Mouse (Mus musculus): ENCODE data around the gene Mcl1. TPM values are rescaled to one million over a fixed set of nuclear protein-coding genes. Genes with fewer than 3 reads are reported as not detected.
"Not testable (repeated sequence)": the region's sequence is repeated elsewhere in the genome, so short reads cannot be mapped to it uniquely, and the experiment has no call there.

Mcl1 gene
- polyA plus RNA-seq, 1 experiment = 36.9 TPM

DNA sequence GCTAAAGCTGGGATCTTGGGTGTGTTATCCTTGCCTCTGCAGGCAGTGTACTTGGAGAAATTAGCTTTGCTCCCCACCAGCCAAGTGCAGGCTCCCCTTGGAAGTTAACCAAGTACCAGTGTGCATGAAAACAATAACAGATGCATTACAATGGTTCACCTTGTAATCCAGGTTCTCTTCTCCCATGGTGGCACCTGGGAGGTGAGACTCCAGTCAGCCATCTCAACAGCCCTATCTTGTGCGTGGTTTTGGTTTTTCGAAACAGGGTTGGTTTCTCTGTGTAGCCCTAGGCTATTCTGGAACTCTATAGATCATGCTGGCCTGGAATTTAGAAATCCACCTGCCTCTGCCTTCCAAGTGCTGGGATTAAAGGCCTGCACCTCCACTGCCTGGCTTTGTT is 4.9 kb downstream of the Mcl1 start:
- Histone ChIP-seq H3K9me3 (ENCODE audit: control insufficient read depth, low read length) (no peaks in the 10 kb centered on the region), H3K36me3 (ENCODE audit: control insufficient read depth) (peaks cover 94% of the 10 kb centered on the region), H3K4me3 (replicated peaks) (peak overlapping the region; percentile 13), H3K27me3 (ENCODE audit: control insufficient read depth) (no peaks in the 10 kb centered on the region), H3K4me1 (ENCODE audit: control insufficient read depth) (peaks cover 81% of the 10 kb centered on the region)
- TF ChIP-seq TAL1 (IDR thresholded peaks at IDR 0.05; ENCODE audit: low read length) (no peak), GATA1 (IDR thresholded peaks at IDR 0.05; ENCODE audit: low read length) (no peak)

GRCm38 (mm10) chr3:95663969-95664608 is 5.5 kb downstream of the Mcl1 start:
- Histone ChIP-seq H3K4me3 (replicated peaks) (peak overlapping the region; percentile 13), H3K27me3 (ENCODE audit: control insufficient read depth) (no peaks in the 10 kb centered on the region), H3K4me1 (ENCODE audit: control insufficient read depth) (peaks cover 87% of the 10 kb centered on the region), H3K36me3 (ENCODE audit: control insufficient read depth) (peaks cover 98% of the 10 kb centered on the region), H3K9me3 (ENCODE audit: control insufficient read depth, low read length) (no peaks in the 10 kb centered on the region)
- no peak for TF ChIP-seq TAL1 (IDR thresholded peaks at IDR 0.05; ENCODE audit: low read length)
- TF ChIP-seq GATA1 (IDR thresholded peaks at IDR 0.05; ENCODE audit: low read length) = no peak

DNA sequence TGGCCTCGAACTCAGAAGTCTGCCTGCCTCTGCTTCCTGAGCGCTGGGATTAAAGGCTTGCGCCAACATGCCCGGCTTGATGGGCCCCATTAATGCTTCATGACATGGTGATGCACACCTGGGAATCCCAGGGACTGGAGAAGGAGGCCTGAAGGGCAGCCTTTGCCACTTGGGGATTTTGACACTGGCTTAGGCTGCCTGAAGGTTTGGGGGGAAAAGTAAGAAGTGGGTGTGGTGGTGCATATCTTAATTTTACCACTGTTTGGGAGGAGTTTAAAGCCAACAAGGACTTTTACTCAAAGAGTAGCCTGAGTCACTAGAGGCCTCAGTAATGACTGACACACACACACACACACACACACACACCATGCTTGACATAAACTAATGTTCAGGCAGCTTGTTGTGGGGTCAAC is 6.4 kb downstream of the Mcl1 start:
- Histone ChIP-seq H3K27me3 (ENCODE audit: control insufficient read depth) (no peaks in the 10 kb centered on the region), H3K9me3 (ENCODE audit: control insufficient read depth, low read length) (no peaks in the 10 kb centered on the region), H3K4me1 (ENCODE audit: control insufficient read depth) (peaks cover 95% of the 10 kb centered on the region), H3K36me3 (ENCODE audit: control insufficient read depth) (peaks cover 98% of the 10 kb centered on the region), H3K4me3 (replicated peaks) (peak overlapping the region; percentile 40)
- TF ChIP-seq GATA1 (IDR thresholded peaks at IDR 0.05; ENCODE audit: low read length) (no peak), TAL1 (IDR thresholded peaks at IDR 0.05; ENCODE audit: low read length) (no peak)

- H3K9me3 ChIP-seq (ENCODE audit: control insufficient read depth, low read length) = no peaks in the 10 kb centered on the region
- peak overlapping the region; percentile 21 for H3K4me3 ChIP-seq (replicated peaks)
- TF ChIP-seq TAL1 (IDR thresholded peaks at IDR 0.05; ENCODE audit: low read length) (peak; percentile 58; the same call in 2 of the 3 replicates), GATA1 (IDR thresholded peaks at IDR 0.05; ENCODE audit: low read length) (peak; percentile 37; the same call in 1 of the 2 replicates)
- H3K4me1 ChIP-seq (ENCODE audit: control insufficient read depth) = peaks cover 92% of the 10 kb centered on the region
- H3K27me3 ChIP-seq (ENCODE audit: control insufficient read depth) = no peaks in the 10 kb centered on the region
- H3K36me3 ChIP-seq (ENCODE audit: control insufficient read depth) = peaks cover 96% of the 10 kb centered on the region
Observed at GRCm38 (mm10) chr3:95666124-95666844, 7.7 kb downstream of the Mcl1 start.

DNA sequence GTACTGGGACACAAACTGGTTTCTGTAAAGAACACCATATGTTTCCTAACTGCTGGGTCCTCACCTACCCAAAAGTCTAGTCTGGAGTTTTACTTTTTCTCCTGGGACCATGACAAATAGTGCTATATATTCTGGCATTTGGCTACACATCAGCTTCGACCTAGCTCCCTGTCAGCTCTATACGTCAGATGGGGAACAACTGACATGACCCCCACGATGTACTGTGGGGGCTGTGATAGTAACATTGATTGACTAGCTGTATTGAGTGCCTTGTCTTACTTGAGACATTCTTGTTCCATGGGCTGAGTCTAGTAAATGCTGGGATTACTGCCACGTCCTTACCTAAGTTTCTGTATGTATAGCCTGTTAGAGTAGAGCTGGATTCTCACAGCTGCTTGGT is 8.9 kb downstream of the Mcl1 start:
- no peak for TF ChIP-seq TAL1 (IDR thresholded peaks at IDR 0.05; ENCODE audit: low read length)
- no peak for TF ChIP-seq GATA1 (IDR thresholded peaks at IDR 0.05; ENCODE audit: low read length)
- no peaks in the 10 kb centered on the region for H3K27me3 ChIP-seq (ENCODE audit: control insufficient read depth)
- peaks cover 92% of the 10 kb centered on the region for H3K4me1 ChIP-seq (ENCODE audit: control insufficient read depth)
- H3K9me3 ChIP-seq (ENCODE audit: control insufficient read depth, low read length) = no peaks in the 10 kb centered on the region
- peaks cover 96% of the 10 kb centered on the region for H3K36me3 ChIP-seq (ENCODE audit: control insufficient read depth)
- H3K4me3 ChIP-seq (replicated peaks) = no peak overlapping the region

DNA sequence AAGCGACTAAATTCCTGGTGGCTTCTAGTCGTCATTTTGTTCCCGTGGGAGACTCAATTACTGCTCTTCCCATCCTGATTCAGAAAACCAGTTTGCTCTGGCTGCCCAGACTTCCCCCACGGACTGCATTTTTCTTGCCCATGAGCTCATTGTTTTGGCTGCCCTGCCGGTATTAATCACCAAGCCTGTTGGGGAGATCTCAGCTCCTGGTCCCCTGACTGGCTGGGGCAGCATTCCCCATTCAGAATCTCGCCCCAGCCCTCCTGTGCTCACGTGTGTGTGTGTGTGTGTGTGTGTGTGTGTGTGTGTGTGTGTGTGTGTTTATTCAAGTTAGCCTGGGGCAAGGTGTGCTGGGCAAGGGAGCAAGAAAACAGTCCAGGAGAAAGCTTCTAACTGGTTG is 9.4 kb downstream of the Mcl1 start:
- peaks cover 92% of the 10 kb centered on the region for H3K4me1 ChIP-seq (ENCODE audit: control insufficient read depth)

DNA sequence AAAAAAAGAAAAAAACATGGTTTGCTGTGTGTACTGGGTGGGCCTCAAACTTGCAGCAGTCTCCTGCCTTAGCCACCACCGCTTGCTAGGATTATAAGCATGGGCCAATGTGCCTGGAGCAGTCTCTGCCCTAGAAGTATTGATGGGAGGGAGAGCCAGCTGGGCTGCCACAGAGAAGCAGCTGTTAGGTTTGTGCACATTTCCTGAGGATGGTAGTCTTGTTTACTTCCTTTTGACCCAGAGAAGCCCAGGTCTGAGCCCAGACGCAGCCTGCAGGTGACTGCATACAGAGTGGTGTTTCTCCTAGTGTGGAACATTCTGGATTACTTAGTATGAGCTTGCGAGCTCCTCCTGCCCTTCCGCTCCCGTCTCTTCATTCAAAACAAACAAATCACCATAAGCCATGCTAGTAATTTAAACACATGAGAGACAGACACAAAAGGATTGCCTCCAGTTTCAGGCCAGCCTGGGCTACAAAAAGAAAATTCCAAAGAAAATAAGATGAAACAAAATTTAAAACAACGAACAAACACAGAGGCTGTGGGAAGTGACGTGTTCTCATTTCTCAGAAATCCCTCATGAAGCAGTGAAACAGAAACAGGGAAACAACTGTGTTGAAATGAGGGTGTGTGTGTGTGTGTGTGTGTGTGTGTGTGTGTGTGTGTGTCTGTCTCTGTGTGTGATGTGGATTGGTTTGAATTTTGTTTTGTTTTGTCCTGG is 10.2 kb downstream of the Mcl1 start:
- Histone ChIP-seq H3K4me3 (replicated peaks) (no peak overlapping the region), H3K27me3 (ENCODE audit: control insufficient read depth) (no peaks in the 10 kb centered on the region), H3K4me1 (ENCODE audit: control insufficient read depth) (peaks cover 92% of the 10 kb centered on the region), H3K9me3 (ENCODE audit: control insufficient read depth, low read length) (no peaks in the 10 kb centered on the region), H3K36me3 (ENCODE audit: control insufficient read depth) (peaks cover 96% of the 10 kb centered on the region)
- TF ChIP-seq TAL1 (IDR thresholded peaks at IDR 0.05; ENCODE audit: low read length) (no peak), GATA1 (IDR thresholded peaks at IDR 0.05; ENCODE audit: low read length) (no peak)

More for the DNA sequence above, 9.4 kb downstream of the Mcl1 start:
- TF ChIP-seq GATA1 (IDR thresholded peaks at IDR 0.05; ENCODE audit: low read length) (no peak), TAL1 (IDR thresholded peaks at IDR 0.05; ENCODE audit: low read length) (no peak)
- no peaks in the 10 kb centered on the region for H3K9me3 ChIP-seq (ENCODE audit: control insufficient read depth, low read length)
- H3K36me3 ChIP-seq (ENCODE audit: control insufficient read depth) = peaks cover 96% of the 10 kb centered on the region
- H3K27me3 ChIP-seq (ENCODE audit: control insufficient read depth) = no peaks in the 10 kb centered on the region
- H3K4me3 ChIP-seq (replicated peaks) = peak overlapping the region; percentile 15

DNA sequence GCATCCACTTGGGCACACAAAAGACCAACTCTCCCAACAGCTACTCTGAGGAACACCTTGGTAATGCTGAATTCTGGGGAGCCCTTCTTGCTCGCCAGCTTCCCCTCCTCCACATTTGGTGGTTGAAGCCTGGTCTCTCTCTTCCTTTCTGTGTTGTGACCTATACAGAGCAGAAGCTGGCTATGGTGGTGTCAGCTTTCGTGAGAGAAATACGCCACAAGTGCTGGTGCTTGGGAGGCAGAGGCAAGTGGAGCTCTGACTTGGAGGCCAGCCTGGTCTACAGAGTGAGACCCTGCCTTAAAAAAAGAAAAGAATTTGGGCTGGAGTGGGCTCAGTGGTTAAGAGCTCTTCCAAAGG is 10.7 kb downstream of the Mcl1 start:
- Histone ChIP-seq H3K4me3 (replicated peaks) (no peak overlapping the region), H3K27me3 (ENCODE audit: control insufficient read depth) (no peaks in the 10 kb centered on the region), H3K9me3 (ENCODE audit: control insufficient read depth, low read length) (no peaks in the 10 kb centered on the region), H3K4me1 (ENCODE audit: control insufficient read depth) (peaks cover 92% of the 10 kb centered on the region), H3K36me3 (ENCODE audit: control insufficient read depth) (peaks cover 92% of the 10 kb centered on the region)
- no peak for TF ChIP-seq GATA1 (IDR thresholded peaks at IDR 0.05; ENCODE audit: low read length)
- TF ChIP-seq TAL1 (IDR thresholded peaks at IDR 0.05; ENCODE audit: low read length) = no peak

- Histone ChIP-seq H3K4me1 (ENCODE audit: control insufficient read depth) (peaks cover 92% of the 10 kb centered on the region), H3K36me3 (ENCODE audit: control insufficient read depth) (peaks cover 89% of the 10 kb centered on the region)
- H3K27me3 ChIP-seq (ENCODE audit: control insufficient read depth); H3K9me3 ChIP-seq (ENCODE audit: control insufficient read depth, low read length); H3K4me3 ChIP-seq (replicated peaks): not testable (repeated sequence)
Observed at GRCm38 (mm10) chr3:95670419-95670818, 11.8 kb downstream of the Mcl1 start.
